Mouse (Mus musculus) limb, embryonic 10.5 days (tissue): ENCODE results near the gene Gm21731. TPM values are rescaled to one million over a fixed set of nuclear protein-coding genes. Genes with fewer than 3 reads are reported as not detected.

Source experiments
- DNase-seq: peaks from one replicate; pipeline ENCODE4 v3.0.0-alpha.2; 2017; ENCODE audit warnings: low spot score
- H3K27ac ChIP-seq: fragments of 300-500 bp; sonication (generic); 2 replicates; pipeline ENCODE4 v1.5.1; 2016; ENCODE audit warnings: mild to moderate bottlenecking
- H3K27me3 ChIP-seq: fragments of 300-500 bp; sonication (generic); 2 replicates; pipeline ENCODE4 v1.6.1; 2016; ENCODE audit warnings: low read depth, mild to moderate bottlenecking; ENCODE audit not compliant: poor library complexity, severe bottlenecking
- H3K36me3 ChIP-seq: fragments of 300-500 bp; sonication (generic); 2 replicates; pipeline ENCODE4 v1.6.1; 2016; ENCODE audit warnings: mild to moderate bottlenecking, moderate library complexity
- H3K4me1 ChIP-seq: fragments of 300-500 bp; sonication (generic); 2 replicates; pipeline ENCODE4 v1.6.1; 2016
- H3K4me3 ChIP-seq: fragments of 300-500 bp; sonication (generic); 2 replicates; pipeline ENCODE4 v1.5.1; 2016; ENCODE audit warnings: mild to moderate bottlenecking, moderate library complexity
- H3K9me3 ChIP-seq: fragments of 300-500 bp; sonication (generic); replicated peaks from 2 replicates; pipeline ENCODE4 v1.6.1; 2016; ENCODE audit warnings: mild to moderate bottlenecking
- WGBS: fragments of 180-500 bp; shearing (Covaris S2); methylation state at CpG from one replicate; pipeline ENCODE4 v1.1.7; 2016; 5-methylcytosine and 5-hydroxymethylcytosine counted together
- polyA plus RNA-seq: library from polyadenylated mRNA; unstranded; fragments of >200 nt; fragmentation: Nextera tagmentation; extraction: Ambion mirVana; gene quantifications from 2 replicates; pipeline ENCODE4 v1.2.1, GENCODE M21; 2016

Gene Gm21731
- polyA plus RNA-seq, 1 experiment from 2014 or later: not detected

DNA sequence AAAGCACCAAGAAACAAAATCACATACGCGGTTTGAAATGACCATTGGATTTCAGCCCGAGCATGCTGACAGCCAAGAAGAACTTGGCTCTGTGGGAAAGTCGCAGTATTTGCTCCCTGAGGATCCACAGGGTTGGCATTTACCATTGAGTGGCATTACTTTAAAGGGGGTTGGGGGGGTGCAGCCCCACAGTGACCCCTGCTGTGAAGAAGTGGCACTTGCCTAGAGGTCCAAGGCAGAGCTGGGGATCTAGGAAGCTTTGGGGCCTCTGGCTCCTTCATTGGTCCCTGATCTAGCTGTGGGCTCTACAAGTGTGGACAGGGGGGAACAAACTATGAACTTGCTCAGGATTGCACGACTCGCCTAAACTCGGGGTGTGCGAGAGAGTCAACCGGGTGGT, 39.9 kb downstream of the Gm21731 start:
- no peak overlapping the region for H3K27ac ChIP-seq
- no peaks in the 10 kb centered on the region for H3K9me3 ChIP-seq
- no peak overlapping the region for H3K4me3 ChIP-seq
- no peaks in the 10 kb centered on the region for H3K4me1 ChIP-seq
- no peak for DNase-seq
- H3K27me3 ChIP-seq: no peaks in the 10 kb centered on the region
- H3K36me3 ChIP-seq: no peaks in the 10 kb centered on the region
- 94% methylated on average over 9 of the region's 9 CpGs for WGBS

Other genes starting within 250 kb of the Gm21731 start
- gene Gm36079, start 212.1 kb upstream of the Gm21731 start, polyA plus RNA-seq: not detected in 2 replicates
- not detected in 2 replicates for gene Gm21188, start 186.9 kb upstream of the Gm21731 start, polyA plus RNA-seq
- gene Gm20767, start 98.9 kb upstream of the Gm21731 start, polyA plus RNA-seq: not detected in 2 replicates
- gene Gm21818, start 66.7 kb upstream of the Gm21731 start, polyA plus RNA-seq: not detected in 2 replicates
- gene Gm21762, start 23.2 kb upstream of the Gm21731 start, polyA plus RNA-seq: not detected in 2 replicates
- not detected in 2 replicates for gene AF067061, start 24.0 kb downstream of the Gm21731 start, polyA plus RNA-seq
- not detected in 2 replicates for gene BC147527, start 61.3 kb downstream of the Gm21731 start, polyA plus RNA-seq
- gene Tcstv3, start 77.8 kb downstream of the Gm21731 start, polyA plus RNA-seq: not detected in 2 replicates